Mouse (Mus musculus): ENCODE measurements around the gene Znrf4.
"Not testable (repeated sequence)": the region's sequence is repeated elsewhere in the genome, so short reads cannot be mapped to it uniquely, and the experiment has no call there.

The Znrf4 gene

GRCm38 (mm10) chr17:56536192-56536591 lies 24.0 kb upstream of the Znrf4 start:
- no peak for DNase-seq (ENCODE audit: low read depth, low spot score)

GRCm38 (mm10) chr17:56524943-56525342 lies 12.7 kb upstream of the Znrf4 start:
- no peak for DNase-seq (ENCODE audit: low read depth, low spot score)

GRCm38 (mm10) chr17:56522744-56523143 lies 10.5 kb upstream of the Znrf4 start:
- DNase-seq (ENCODE audit: low read depth, low spot score) = no peak

- DNase-seq (ENCODE audit: low read depth, low spot score) = no peak
Measured at GRCm38 (mm10) chr17:56515690-56516410, 3.6 kb upstream of the Znrf4 start.

- DNase-seq (ENCODE audit: low read depth, low spot score) = no peak
Measured at GRCm38 (mm10) chr17:56514916-56515315, 2.7 kb upstream of the Znrf4 start.

GRCm38 (mm10) chr17:56514330-56514729 lies 2.1 kb upstream of the Znrf4 start:
- DNase-seq (ENCODE audit: low read depth, low spot score) = no peak

- DNase-seq (ENCODE audit: low read depth, low spot score) = no peak
Measured at GRCm38 (mm10) chr17:56511707-56512090, 532 bp downstream of the Znrf4 start.

- DNase-seq (ENCODE audit: low read depth, low spot score) = no peak
Measured at GRCm38 (mm10) chr17:56510970-56511706, 1.1 kb downstream of the Znrf4 start.

- no peak for DNase-seq (ENCODE audit: low read depth, low spot score)
Measured at GRCm38 (mm10) chr17:56510473-56510969, 1.7 kb downstream of the Znrf4 start.

- no peak for DNase-seq (ENCODE audit: low read depth, low spot score)
Measured at GRCm38 (mm10) chr17:56509707-56510472, 2.3 kb downstream of the Znrf4 start.

GRCm38 (mm10) chr17:56509021-56509640 lies 3.1 kb downstream of the Znrf4 start:
- no peak for DNase-seq (ENCODE audit: low read depth, low spot score)

GRCm38 (mm10) chr17:56507161-56508068 lies 4.8 kb downstream of the Znrf4 start:
- DNase-seq (ENCODE audit: low read depth, low spot score) = peak; percentile 95

GRCm38 (mm10) chr17:56506417-56507065 lies 5.7 kb downstream of the Znrf4 start:
- DNase-seq (ENCODE audit: low read depth, low spot score) = no peak

- DNase-seq (ENCODE audit: low read depth, low spot score) = no peak
Measured at GRCm38 (mm10) chr17:56505401-56505800, 6.8 kb downstream of the Znrf4 start.

GRCm38 (mm10) chr17:56502526-56502925 lies 9.7 kb downstream of the Znrf4 start:
- DNase-seq (ENCODE audit: low read depth, low spot score) = no peak

- DNase-seq (ENCODE audit: low read depth, low spot score) = not testable (repeated sequence)
Measured at GRCm38 (mm10) chr17:56501635-56502400, 10.4 kb downstream of the Znrf4 start.

GRCm38 (mm10) chr17:56499229-56499628 lies 13.0 kb downstream of the Znrf4 start:
- DNase-seq (ENCODE audit: low read depth, low spot score) = no peak

GRCm38 (mm10) chr17:56494480-56494879 lies 17.8 kb downstream of the Znrf4 start:
- no peak for DNase-seq (ENCODE audit: low read depth, low spot score)

- DNase-seq (ENCODE audit: low read depth, low spot score) = no peak
Measured at GRCm38 (mm10) chr17:56493841-56494240, 18.4 kb downstream of the Znrf4 start.

Data from CD4-positive helper T cell, adult 2 months (primary cell).